Mouse (Mus musculus) embryo, embryonic 10.5 days (tissue): ENCODE measurements at regions not wholly inside any gene's neighbourhood (a gene's known extent, or its start where the extent isn't known, plus 50 kb on each side); places are given as distances from the start of the nearest gene placed in this dataset.

Experiments
- DNase-seq: peaks from one replicate; pipeline ENCODE4 v3.0.0-alpha.2; 2015; ENCODE audit warnings: low spot score

DNA sequence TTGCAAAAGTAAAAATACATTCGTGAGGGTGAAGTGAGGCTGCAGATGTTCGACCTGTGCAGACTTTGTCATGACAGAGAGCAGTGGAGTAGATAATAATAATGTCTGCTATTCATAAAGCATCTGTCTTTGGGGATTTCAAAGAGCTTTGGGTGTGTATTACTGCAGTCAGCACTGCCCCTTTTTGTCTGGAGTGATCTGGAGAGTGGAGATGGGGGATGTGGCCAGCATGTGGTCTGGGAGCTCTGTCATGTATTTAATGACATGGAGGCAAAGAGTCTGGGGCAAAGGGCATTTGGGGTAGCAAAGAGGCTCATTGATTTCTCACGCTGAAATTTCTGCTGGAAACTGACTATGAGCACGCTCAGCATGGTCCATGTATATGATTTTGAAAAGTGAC, 510.8 kb upstream of the Pou3f2 start:
- peak; percentile 57 for DNase-seq

DNA sequence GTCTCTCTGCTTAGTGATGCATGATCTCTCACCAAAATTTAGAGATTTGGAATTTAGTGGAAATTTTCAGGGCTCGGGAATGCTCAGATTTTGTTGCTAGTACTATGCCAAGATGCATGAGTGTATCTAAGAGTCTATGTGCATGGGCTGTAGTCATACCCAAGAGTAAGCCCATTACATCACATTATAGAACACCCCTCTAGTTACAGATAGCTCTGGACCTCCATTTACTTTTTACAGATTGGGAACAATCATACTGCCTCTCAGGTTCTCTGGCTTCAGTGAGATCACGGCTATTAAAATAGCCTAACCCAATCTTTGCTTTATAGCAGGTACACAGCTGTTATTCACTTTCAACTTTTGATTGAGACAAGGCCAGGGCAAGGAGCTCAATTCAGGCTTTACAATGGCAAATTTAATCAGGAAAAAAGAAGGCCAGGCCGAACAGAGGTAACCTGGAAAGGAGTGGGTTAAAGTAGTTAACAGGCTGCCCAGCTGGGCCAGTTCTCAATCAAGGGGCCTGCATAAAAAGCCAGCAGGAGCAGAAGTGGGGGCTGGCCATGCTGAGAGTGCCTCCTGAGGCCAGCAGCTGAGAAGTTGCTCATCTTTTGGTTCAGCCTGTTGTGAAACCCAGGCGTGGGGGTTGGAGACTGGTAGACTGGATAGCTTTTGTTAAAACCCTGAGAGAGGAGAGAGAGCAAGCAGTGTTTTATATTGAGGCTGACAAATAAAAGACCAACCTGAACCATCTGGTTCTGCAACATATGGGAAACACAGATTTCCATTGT, 509.2 kb upstream of the Pou3f2 start:
- DNase-seq = peak; percentile 70

DNA sequence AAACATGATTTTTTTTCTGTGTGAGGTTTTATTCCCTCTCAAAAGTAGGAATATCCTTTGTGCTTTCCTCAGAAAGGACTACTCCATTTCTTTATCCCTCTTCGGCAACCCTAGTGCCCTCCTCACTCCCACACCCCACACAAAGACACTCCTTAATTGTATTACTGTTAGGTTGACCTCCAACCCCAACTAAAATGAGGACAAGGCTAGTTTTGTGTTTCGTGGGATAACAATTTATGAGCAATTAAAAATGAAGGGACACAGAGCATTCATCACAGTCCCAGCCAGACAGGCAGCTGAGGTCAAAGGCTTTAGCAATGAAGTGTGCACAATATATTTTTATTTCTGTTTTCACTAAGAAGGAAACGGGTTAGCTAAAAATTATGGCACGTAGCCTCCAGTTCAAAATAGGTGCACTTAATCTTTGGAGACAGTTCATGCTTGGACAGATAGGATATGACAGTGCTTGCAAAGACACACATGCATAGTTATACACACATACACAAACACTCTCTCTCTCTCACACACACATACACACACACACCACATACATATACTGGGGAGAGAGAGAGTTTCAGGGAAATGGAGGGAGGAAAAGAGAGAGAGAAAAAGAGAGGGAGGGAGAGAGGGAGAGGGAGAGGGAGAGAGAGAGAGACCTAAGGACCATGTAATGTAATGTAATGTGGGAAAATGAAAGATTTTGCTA, 498.8 kb upstream of the Pou3f2 start:
- DNase-seq = peak; percentile 56

DNA sequence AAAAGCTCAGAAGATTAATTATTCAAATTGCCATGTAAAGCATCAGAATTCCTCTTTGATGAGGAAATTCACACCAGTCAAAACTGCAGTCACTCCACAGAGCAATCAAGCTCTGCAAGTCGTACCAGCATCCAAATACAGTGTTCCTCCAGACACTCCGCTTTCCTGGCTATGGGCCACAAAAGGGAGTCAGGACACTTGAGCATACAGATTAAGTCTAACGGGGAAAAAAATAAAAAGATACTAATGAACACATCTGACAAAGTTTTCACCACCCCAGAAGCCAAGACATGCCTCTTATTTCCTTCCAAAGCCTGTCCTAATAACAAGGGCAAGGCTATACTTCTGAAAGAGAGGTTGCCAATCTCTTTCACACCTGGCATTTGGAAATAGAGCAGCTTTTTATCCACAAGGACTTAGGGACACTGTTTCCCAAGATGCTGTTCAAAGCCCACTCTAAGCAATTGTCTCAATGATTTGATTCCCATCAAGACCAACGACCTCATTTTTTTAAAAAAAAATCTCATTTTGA, 485.5 kb upstream of the Pou3f2 start:
- no peak for DNase-seq

DNA sequence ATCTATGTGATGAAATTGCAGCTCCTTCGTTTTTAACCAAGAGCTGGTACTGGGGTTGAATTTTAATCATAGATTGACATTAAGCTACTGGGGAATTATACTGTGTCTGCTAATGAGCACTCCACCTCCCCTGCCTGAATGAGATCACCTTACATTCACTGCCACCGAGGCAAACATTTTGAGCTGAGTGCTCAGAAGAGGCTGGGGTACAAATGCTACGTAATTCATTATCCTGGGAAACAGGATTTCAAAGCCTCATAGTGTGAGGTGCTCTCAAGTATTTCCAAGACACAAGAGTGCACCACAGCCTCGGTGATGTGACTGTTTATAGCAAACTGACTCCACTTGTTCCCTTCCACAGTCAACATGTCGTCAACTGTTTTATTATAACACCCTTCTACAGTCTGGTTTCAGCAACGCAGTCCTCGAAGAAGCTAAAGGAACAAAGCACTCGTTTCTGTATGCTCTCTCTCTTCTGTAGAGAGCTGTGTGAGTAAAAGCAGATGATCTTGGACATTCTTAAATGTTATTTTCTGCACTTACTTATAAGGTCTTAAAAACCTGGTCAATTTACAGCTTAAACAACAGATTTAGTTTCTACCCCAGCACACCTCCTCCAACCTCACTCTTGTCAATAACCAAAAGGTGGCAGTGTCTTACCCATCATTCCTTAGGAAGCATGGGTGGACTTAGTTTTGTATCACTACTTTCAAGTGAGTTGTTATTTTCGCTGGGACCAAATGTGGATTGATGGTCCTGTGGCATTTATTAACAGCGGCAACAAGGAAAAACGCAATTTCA, 484.8 kb upstream of the Pou3f2 start:
- no peak for DNase-seq

DNA sequence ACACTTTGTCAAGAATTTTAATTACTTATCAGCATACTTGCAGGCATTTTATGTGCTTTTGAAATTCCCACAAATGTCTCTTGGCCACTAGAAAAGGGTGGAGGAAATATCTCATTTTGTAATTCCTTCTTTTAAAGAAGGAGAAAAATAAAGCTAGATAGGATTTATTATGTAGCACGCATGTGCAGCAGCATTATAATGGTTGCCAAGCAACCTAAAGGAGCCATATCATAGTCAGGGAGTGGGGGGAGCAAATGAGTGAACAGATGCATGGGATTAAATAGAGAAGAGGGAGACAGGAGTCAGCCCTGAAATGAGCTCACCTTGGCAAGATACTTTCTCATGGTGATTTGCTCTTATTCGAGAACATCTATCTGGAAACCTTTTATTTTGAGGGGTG, 483.0 kb upstream of the Pou3f2 start:
- peak; percentile 50 for DNase-seq

DNA sequence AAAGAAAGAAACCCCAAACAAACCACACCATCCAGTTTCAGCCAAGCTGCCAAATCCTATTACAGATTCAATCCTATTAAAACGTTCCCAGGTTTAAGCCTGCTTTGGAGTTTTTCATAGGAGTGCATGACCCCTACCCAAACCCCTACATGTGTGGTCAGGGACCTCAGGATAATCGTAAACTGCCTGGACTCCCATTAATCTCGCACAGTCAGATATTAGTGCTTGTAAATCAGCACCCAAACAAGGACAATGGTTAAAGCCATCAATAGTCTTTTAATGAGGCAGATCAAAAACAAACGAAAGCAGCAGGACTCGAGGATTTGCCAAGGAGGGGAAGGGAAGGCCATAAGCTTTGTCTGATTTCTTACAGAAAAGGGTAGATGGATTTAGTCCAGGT, 482.3 kb upstream of the Pou3f2 start:
- peak; percentile 68 for DNase-seq

DNA sequence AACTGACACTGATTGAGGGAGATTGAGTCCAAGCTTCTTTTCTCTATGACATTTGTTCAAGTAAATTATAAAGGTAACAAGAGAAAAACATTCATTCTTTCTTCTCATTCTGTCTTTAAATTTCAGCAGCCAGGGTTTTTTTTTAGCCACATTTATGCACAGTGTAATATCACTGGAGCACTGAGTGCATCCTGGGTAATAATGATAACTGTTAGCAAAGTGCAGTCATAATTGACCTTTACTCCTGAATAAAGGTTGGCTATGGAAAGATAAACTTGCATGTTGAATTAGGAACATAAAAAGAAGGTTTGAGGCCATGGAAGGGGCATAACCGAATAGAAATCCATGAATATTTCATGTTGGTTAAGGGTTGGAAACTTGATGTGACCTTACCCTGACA, 461.3 kb upstream of the Pou3f2 start:
- DNase-seq = no peak

DNA sequence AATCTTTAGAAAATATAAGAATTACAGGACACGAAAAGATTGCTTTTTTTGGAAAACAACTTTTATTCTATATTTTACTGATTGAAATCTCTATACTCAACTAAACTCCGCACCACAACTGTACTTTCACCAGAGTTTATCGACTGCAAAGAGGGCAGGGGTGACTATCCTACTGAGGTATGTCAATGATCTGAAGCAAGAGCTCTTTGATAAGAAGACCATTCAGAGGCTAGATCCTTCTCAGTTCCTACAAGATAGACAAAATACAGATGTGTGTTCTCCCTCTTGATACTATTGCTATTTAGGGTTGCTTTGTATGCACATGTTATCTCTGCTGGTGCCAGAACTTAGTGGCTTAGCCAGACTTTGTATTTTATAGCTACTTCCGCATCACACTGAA, 460.7 kb upstream of the Pou3f2 start:
- DNase-seq = no peak

DNA sequence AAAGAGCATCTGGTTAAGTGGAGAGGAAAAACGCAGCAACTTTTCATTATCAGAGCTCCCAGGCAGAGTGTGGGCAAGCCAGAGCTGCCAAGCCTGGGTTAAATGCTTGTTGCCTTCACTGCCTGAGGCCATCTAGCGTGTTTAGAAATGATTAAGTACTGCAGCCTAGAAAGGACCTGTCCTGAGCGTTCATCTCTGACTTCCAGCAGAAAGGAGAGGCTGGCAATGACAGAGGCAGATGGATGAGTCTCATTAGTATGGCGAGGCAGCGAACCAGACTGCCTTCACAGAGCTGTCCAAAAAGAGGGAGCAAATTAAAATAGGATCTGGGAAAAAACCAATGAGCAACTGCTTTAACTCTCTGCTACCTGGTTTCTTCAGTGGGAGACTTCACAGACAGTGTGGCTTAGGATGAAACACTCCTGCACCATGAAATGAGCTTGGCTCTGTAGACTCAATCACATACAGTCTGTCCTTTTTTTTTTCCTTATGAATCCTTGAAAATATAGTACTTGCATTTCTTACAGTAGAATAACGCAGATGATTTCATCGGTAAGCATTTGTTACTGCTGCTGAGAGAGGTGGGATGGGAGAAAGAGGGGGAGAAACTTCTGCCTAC, 458.7 kb upstream of the Pou3f2 start:
- peak; percentile 66 for DNase-seq

DNA sequence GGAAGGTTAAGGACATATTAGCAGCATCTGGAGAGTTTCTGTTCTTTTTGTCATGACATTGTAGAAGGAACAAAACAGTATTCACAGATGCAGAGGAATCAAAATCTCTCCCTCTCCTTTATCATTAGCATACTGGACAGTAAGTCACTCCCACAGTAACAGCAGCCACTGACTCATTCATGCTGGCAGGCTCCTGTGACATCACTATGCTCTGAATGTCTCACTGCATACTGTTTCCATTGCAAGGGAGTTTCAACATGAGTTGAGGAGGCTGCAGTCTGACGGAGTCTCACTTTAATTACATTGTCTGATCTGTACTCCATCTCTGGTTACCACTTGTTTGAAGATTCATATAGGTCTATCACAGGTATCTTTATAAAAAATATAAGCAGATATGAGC, 450.1 kb upstream of the Pou3f2 start:
- DNase-seq = no peak

DNA sequence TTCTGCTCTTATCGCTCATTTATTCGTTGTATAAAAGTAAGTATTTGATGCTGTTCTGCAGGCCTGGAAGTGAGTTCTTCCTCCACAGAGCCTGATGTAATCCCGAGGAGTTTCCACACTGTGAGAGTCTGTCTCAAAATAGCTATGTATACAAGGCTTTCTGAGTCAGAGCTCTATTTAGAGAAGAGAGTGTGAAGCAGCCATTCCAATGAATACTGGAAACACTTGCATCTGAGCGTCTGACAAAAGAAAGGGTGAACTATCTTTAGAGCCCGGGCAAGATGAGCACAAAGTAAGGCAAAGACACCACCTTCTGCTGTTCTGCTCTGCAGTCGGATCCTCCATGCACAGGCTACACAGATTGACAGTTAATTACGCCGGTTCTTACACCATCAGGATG, 436.0 kb upstream of the Pou3f2 start:
- no peak for DNase-seq

DNA sequence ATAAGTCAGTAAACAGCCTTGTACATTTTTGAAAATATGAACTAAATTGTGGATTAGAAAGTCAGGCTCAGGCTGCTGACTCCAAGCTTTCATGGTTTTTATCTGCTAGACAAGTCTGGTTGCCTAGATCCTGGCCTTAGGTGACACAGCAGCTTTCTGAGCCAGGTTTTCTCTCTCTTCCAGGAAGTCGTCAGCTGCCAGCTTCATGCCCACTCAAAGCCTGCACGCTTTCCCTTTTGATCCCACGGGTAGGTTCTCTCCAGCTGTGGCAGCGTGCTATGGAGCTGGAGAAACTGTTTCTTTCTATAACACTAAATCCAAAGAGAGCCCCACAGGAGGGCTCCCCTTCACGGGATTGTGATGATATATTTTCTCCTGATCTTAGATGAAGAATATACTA, 426.7 kb upstream of the Pou3f2 start:
- no peak for DNase-seq

DNA sequence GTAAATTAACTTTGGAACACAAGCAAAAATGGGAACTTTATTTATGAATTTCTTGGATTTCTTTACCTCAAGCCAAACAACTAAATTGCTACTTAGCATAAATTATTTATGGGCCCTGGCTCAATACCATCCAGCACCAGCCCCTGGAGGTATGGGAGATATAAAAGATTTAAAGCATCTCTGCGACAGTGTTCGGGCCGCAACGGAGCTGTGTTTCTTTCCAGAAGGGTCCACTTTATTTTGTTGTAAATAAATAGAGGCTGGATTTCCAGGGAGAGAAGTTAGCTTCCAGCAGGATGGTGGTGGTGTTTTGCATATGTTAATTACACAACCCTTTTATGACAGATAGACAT, 404.5 kb upstream of the Pou3f2 start:
- no peak for DNase-seq

DNA sequence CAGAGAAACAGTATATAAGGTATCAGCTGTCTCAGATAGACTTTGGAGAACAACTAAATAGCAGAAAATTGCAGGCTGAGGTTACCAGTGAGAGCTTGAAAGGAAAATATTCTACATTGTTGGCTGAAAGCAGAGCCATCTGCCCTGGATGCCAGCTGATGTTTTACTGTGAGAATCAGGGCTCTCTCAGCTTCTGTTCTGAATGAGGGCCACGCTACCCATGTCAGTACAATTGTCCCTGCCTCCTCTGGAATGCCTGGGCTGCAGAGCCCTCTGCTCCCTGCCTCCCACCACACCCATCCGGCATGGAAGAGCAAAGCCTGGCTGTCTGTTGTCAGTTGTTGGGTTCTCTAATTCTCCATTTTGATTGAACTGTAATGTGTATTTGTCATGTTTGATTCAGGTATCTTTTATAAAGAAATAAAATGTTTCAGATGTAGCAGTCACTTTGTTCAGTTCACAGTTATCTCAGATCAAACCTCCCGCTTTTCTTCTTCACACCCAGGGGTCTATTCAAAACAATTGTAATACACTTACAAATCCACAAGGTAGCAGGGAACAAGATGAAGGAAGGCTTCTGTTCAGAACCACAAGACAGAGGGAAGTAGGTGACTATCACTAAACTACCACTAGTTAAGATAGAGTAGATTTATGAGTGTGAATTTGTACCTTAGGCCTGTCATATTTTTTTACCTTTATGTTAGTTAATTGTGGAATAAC, 404.0 kb upstream of the Pou3f2 start:
- DNase-seq = peak; percentile 14

DNA sequence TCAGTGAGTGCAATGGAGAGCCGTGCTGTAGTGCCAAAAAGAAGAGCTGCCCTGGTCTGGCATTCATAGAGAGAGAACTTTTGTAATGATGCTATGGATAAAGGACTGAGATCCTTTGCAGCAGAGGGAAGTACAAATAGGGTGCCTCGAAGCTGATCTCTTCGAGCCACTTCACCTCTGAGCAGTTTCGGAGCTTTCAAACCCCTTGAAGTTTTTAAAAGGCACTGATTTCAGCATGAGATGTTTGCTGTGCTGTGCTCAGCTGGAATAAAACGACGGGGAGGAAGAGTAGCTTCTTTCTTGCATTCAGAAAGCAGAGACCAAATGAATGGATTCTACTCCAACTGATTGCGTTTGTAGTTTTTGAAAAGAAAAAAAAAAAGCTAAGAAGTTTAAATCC, 392.5 kb upstream of the Pou3f2 start:
- DNase-seq = no peak

DNA sequence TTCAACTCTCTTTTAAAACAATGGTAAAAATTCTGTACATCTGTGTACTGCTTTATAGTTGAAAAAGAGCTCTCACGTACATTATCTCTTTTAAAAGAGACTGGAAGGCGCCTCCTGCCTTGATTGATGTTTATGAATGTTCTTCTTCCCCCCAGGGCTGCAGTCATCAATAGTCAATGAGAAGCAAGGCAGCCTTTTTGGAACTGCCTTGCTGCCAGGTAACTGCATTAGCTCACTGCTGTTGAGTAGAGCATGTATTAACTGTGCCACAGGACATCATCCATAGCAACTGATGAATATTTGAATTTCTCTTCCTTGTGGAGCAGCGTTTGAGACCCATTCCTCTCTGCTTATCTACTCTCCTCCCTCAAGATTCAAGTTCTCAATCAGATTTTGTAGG, 387.2 kb upstream of the Pou3f2 start:
- DNase-seq = no peak

DNA sequence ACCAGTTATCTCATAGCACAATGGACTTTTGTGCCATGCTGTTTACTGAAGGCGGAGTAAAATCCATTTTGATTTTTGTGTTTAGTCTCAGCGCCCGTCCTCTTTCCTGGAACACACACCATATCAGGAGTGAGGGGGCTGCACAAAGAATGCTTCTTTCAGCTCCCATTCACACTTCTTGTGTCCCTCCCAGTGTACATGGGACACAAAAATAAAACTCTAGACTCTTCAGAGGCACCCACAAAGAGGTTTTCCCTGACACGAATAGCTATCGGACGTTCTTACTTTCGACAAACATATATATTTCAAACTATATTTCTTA, 347.9 kb upstream of the Pou3f2 start:
- DNase-seq = no peak

DNA sequence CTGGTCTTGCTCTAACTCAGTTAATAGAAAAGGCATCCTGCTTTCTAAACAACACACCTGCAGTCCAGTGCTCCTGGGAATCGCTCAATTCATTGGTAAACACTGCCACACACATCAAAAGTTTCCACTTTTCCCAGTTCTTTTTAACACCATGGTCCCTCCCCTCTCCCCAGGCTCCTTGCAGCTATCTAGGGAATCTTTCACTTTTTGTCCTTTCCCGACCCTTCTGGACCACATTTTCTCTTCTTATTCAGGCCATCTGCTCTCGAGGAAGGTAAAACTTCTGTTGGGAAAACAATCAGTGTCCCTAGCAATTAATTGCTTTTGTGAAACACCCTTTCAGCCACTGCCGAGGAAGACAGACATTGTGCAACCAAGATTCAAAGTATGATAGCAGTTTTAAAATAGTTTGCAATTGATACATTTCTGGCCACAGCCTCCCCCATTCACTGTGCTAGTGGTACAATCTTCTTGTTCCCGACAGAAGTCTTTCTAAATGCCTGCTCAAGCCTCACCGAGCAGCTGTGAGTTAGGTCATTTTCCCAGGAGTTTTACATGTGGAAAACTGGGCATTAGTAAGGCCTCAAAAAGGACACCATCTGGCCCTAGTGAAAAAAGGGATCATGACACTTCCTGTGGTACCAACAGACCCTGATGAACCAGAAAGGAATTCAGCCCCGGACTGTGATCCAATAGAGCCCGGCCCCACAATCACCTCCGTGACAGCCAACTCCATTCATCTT, 347.4 kb upstream of the Pou3f2 start:
- DNase-seq = peak; percentile 89

DNA sequence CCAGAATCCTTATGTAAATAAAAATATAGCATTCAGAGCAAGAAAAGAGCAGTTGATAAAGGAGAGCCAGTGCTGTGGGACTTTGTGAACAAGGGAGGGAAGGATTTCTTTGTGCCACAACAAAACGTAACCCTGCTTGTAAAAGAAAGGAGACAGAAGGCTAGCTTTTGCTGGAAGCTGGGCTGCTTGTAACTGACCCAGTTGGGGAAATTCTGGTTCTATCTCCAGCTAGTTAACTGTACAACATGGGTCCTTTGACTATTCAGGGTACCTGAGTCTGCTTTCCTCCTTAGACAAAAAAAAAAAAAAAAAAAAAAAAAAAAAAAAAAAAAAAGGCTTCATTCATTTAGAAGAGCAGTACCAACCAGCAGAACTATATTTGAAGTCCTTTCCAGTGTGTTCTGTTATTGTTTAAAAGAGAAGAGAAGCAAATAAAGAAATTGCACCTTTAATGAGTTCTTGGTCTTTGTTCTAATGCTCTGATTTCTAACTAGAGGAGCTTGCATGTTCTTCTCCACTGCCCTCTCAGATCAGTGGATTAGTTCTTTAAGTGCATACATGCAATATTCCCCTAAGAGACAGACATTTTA, 345.8 kb upstream of the Pou3f2 start:
- peak; percentile 17 for DNase-seq

DNA sequence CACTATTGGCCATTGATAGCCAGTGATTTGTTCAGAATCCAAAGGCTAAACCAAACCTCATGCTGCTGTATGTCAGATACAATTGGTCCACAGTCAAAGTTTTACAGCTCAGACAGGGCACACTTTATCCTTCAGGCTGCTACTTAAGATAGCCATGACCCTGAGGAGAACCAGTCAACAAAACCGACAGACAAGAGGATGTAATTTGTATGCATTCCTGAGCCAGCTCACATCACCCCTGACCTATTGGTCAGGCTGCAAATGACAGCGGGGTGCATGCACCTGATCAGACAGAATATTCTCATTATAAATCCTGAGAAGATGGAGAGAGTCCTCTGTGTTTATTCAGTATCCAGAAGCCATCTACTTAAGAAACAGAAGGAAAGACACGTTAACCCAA, 315.5 kb upstream of the Pou3f2 start:
- peak; percentile 53 for DNase-seq
